Mouse (Mus musculus) hindbrain, embryonic 15.5 days (tissue): ENCODE measurements around the gene Rsph4a. TPM values are rescaled to one million over a fixed set of nuclear protein-coding genes. Genes with fewer than 3 reads are reported as not detected.
"Not testable (repeated sequence)": the region's sequence is repeated elsewhere in the genome, so short reads cannot be mapped to it uniquely, and the experiment has no call there.

ENCODE experiments used
- ATAC-seq: fragments of 200-750 bp; cut with Nextera tagmentation; 2 replicates; pipeline ENCODE4 v1.8.0; 2017; ENCODE audit warnings: low read depth, moderate number of reproducible peaks, moderate TSS enrichment; ENCODE audit not compliant: low FRiP score
- H3K27ac ChIP-seq: fragments of 300-500 bp; sonication (generic); replicated peaks from 2 replicates; pipeline ENCODE4 v1.5.1; 2015; ENCODE audit warnings: mild to moderate bottlenecking, inconsistent platforms
- H3K27me3 ChIP-seq: fragments of 300-500 bp; sonication (generic); 2 replicates; pipeline ENCODE4 v1.6.1; 2015; ENCODE audit warnings: control low read depth, inconsistent platforms
- H3K36me3 ChIP-seq: fragments of 300-500 bp; sonication (generic); 2 replicates; pipeline ENCODE4 v1.6.1; 2015; ENCODE audit warnings: control low read depth, inconsistent platforms
- H3K4me1 ChIP-seq: fragments of 300-500 bp; sonication (generic); replicated peaks from 2 replicates; pipeline ENCODE4 v1.6.1; 2015; ENCODE audit warnings: control low read depth, inconsistent platforms
- H3K4me2 ChIP-seq: fragments of 300-500 bp; sonication (generic); 2 replicates; pipeline ENCODE4 v1.6.1; 2015; ENCODE audit warnings: moderate library complexity, mild to moderate bottlenecking, inconsistent platforms
- H3K4me3 ChIP-seq: fragments of 300-500 bp; sonication (generic); 2 replicates; pipeline ENCODE4 v1.5.1; 2015; ENCODE audit warnings: mild to moderate bottlenecking, inconsistent platforms
- H3K9ac ChIP-seq: fragments of 300-500 bp; sonication (generic); 2 replicates; pipeline ENCODE4 v1.6.1; 2015; ENCODE audit warnings: inconsistent platforms
- H3K9me3 ChIP-seq: fragments of 300-500 bp; sonication (generic); 2 replicates; pipeline ENCODE4 v1.6.1; 2016; ENCODE audit warnings: control low read depth, inconsistent platforms
- WGBS: fragments of 180-500 bp; shearing (Covaris S2); methylation state at CpG from one replicate; pipeline ENCODE4 v1.1.7; 2015; 5-methylcytosine and 5-hydroxymethylcytosine counted together
- polyA plus RNA-seq: library from polyadenylated mRNA; unstranded; fragments of >200 nt; fragmentation: Nextera tagmentation; extraction: Ambion mirVana; gene quantifications from 2 replicates; pipeline ENCODE4 v1.2.1, GENCODE M21; 2015

The Rsph4a gene
- 0.79 and 1.9 TPM in 2 replicates for polyA plus RNA-seq

GRCm38 (mm10) chr10:33904530-33905481 is at the start of gene Rsph4a:
Gene Rsph4a (plus strand): TSS chr10:33905111.
- WGBS: 7% methylated on average over 17 of the region's 17 CpGs
- Histone ChIP-seq H3K9me3 (no peaks in the 10 kb centered on the region), H3K36me3 (no peaks in the 10 kb centered on the region), H3K27me3 (no peaks in the 10 kb centered on the region), H3K4me3 (peak within 1 kb of the TSS; percentile 49), H3K27ac (no peak within 1 kb of the TSS), H3K9ac (peak within 1 kb of the TSS; percentile 33; the same call in 1 of the 2 replicates), H3K4me2 (peak within 1 kb of the TSS; percentile 87), H3K4me1 (peaks cover 6% of the 10 kb centered on the region)
- peak; percentile 100 for ATAC-seq

- Histone ChIP-seq H3K4me2 (no peak within 1 kb of the TSS), H3K9ac (no peak within 1 kb of the TSS), H3K4me3 (no peak within 1 kb of the TSS), H3K27me3 (no peaks in the 10 kb centered on the region), H3K36me3 (no peaks in the 10 kb centered on the region), H3K9me3 (no peaks in the 10 kb centered on the region), H3K27ac (no peak within 1 kb of the TSS), H3K4me1 (no peaks in the 10 kb centered on the region)
- no peak for ATAC-seq
Measured at GRCm38 (mm10) chr10:33857421-33857820, 47.5 kb upstream of the Rsph4a start, which contains the start of gene Sult3a1. Gene Sult3a1 (plus strand): TSS chr10:33857721.

GRCm38 (mm10) chr10:33865994-33866393 is 38.9 kb upstream of the Rsph4a start:
- H3K4me2 ChIP-seq: no peak overlapping the region
- H3K36me3 ChIP-seq: no peaks in the 10 kb centered on the region
- no peak overlapping the region for H3K4me3 ChIP-seq
- no peaks in the 10 kb centered on the region for H3K27me3 ChIP-seq
- H3K4me1 ChIP-seq: no peaks in the 10 kb centered on the region
- H3K9me3 ChIP-seq: no peaks in the 10 kb centered on the region
- 83% methylated on average over 2 of the region's 2 CpGs for WGBS
- no peak overlapping the region for H3K9ac ChIP-seq
- H3K27ac ChIP-seq: no peak overlapping the region
- ATAC-seq: no peak

GRCm38 (mm10) chr10:33870441-33870840 is 34.5 kb upstream of the Rsph4a start:
- WGBS: 17% methylated on average over 1 of the region's 1 CpGs
- no peak for ATAC-seq
- H3K27ac ChIP-seq: no peak overlapping the region

GRCm38 (mm10) chr10:33872672-33873398 is 32.1 kb upstream of the Rsph4a start:
- no peak for ATAC-seq
- no peaks in the 10 kb centered on the region for H3K4me1 ChIP-seq
- H3K4me3 ChIP-seq: no peak overlapping the region
- no peak overlapping the region for H3K27ac ChIP-seq
- H3K9ac ChIP-seq: no peak overlapping the region
- WGBS: 93% methylated on average over 2 of the region's 2 CpGs
- no peaks in the 10 kb centered on the region for H3K27me3 ChIP-seq
- no peaks in the 10 kb centered on the region for H3K9me3 ChIP-seq
- H3K4me2 ChIP-seq: no peak overlapping the region
- H3K36me3 ChIP-seq: no peaks in the 10 kb centered on the region

More at GRCm38 (mm10) chr10:33870441-33870840, 34.5 kb upstream of the Rsph4a start:
- Histone ChIP-seq H3K27me3 (no peaks in the 10 kb centered on the region), H3K4me2 (no peak overlapping the region), H3K9me3 (no peaks in the 10 kb centered on the region), H3K4me3 (no peak overlapping the region), H3K4me1 (no peaks in the 10 kb centered on the region), H3K9ac (no peak overlapping the region), H3K36me3 (no peaks in the 10 kb centered on the region)

- 72% methylated on average over 2 of the region's 2 CpGs for WGBS
- not testable (repeated sequence) for H3K9me3 ChIP-seq, H3K36me3 ChIP-seq, H3K4me2 ChIP-seq, H3K27me3 ChIP-seq, H3K4me1 ChIP-seq, H3K27ac ChIP-seq, H3K4me3 ChIP-seq, H3K9ac ChIP-seq, ATAC-seq
Measured at GRCm38 (mm10) chr10:33882411-33882810, 22.5 kb upstream of the Rsph4a start.

GRCm38 (mm10) chr10:33901520-33901919 is 3.4 kb upstream of the Rsph4a start:
- 84% methylated on average over 1 of the region's 1 CpGs for WGBS
- H3K9me3 ChIP-seq, H3K4me3 ChIP-seq, H3K27me3 ChIP-seq, H3K36me3 ChIP-seq, H3K4me1 ChIP-seq, H3K27ac ChIP-seq, ATAC-seq, H3K9ac ChIP-seq, H3K4me2 ChIP-seq: not testable (repeated sequence)

- Histone ChIP-seq H3K27me3 (no peaks in the 10 kb centered on the region), H3K27ac (no peak overlapping the region), H3K4me3 (peak overlapping the region; percentile 49), H3K4me1 (peaks cover 6% of the 10 kb centered on the region), H3K36me3 (no peaks in the 10 kb centered on the region), H3K4me2 (peak overlapping the region; percentile 87), H3K9ac (no peak overlapping the region), H3K9me3 (no peaks in the 10 kb centered on the region)
- ATAC-seq: peak; percentile 50; the same call in 1 of the 2 replicates
- WGBS: 4% methylated on average over 6 of the region's 6 CpGs
Measured at GRCm38 (mm10) chr10:33905489-33905888, 578 bp downstream of the Rsph4a start.

- Histone ChIP-seq H3K36me3 (peaks cover 23% of the 10 kb centered on the region), H3K9me3 (no peaks in the 10 kb centered on the region), H3K27ac (no peak overlapping the region), H3K9ac (no peak overlapping the region), H3K4me3 (no peak overlapping the region), H3K4me2 (no peak overlapping the region), H3K4me1 (no peaks in the 10 kb centered on the region; the same call in 1 of the 2 replicates), H3K27me3 (no peaks in the 10 kb centered on the region)
- no peak for ATAC-seq
Measured at GRCm38 (mm10) chr10:33940702-33941101, 35.8 kb downstream of the Rsph4a start.

- Histone ChIP-seq H3K4me3 (no peak overlapping the region), H3K27ac (no peak overlapping the region), H3K9ac (no peak overlapping the region), H3K27me3 (no peaks in the 10 kb centered on the region), H3K9me3 (no peaks in the 10 kb centered on the region), H3K36me3 (peaks cover 20% of the 10 kb centered on the region), H3K4me2 (no peak overlapping the region), H3K4me1 (peaks cover 29% of the 10 kb centered on the region)
- 88% methylated on average over 3 of the region's 3 CpGs for WGBS
- no peak for ATAC-seq
Measured at GRCm38 (mm10) chr10:33945390-33945789, 40.5 kb downstream of the Rsph4a start.

GRCm38 (mm10) chr10:33946336-33946735 is 41.4 kb downstream of the Rsph4a start:
- Histone ChIP-seq H3K36me3 (peaks cover 20% of the 10 kb centered on the region), H3K9ac (no peak overlapping the region), H3K4me3 (no peak overlapping the region), H3K4me2 (no peak overlapping the region), H3K27ac (no peak overlapping the region), H3K27me3 (no peaks in the 10 kb centered on the region), H3K4me1 (peaks cover 30% of the 10 kb centered on the region), H3K9me3 (no peaks in the 10 kb centered on the region)
- WGBS: 88% methylated on average over 2 of the region's 2 CpGs
- no peak for ATAC-seq
